19 mouse cellular contexts compared by ENCODE assay signal in genomic region chr1:174701835-174702234, GRCm38 (mm10).
DNase-seq lines count a peak whose midpoint lies in the region; ATAC-seq lines count a peak whose summit lies in the region.
"Had no signal": no experiment of that assay in that cellular context is flagged by ENCODE, and none has a peak within 500 bp of the region (broad histone marks: within the 10 kb centered on the region; RNA-seq: fewer than 3 reads in every experiment).

No protein-coding gene starts in this region.

- no peaks in the 10 kb centered on the region for H3K36me3 ChIP-seq in limb, embryonic 12.5 days
- no peaks in the 10 kb centered on the region for H3K36me3 ChIP-seq in limb, embryonic 10.5 days
- no peaks in the 10 kb centered on the region for H3K36me3 ChIP-seq in limb, embryonic 13.5 days
- H3K36me3 ChIP-seq: heart, embryonic 13.5 days; stomach, embryonic 15.5 days had no signal

- H3K9ac ChIP-seq in limb, embryonic 12.5 days (replicated peaks): no peak overlapping the region
- H3K9ac ChIP-seq in limb, embryonic 13.5 days: no peak overlapping the region
- H3K9ac ChIP-seq: heart, embryonic 13.5 days; stomach, embryonic 15.5 days had no signal

- no peaks in the 10 kb centered on the region for H3K9me3 ChIP-seq in limb, embryonic 12.5 days
- no peaks in the 10 kb centered on the region for H3K9me3 ChIP-seq in limb, embryonic 10.5 days (replicated peaks)
- no peaks in the 10 kb centered on the region for H3K9me3 ChIP-seq in limb, embryonic 13.5 days
- H3K9me3 ChIP-seq: heart, embryonic 13.5 days; stomach, embryonic 15.5 days had no signal

- H3K27ac ChIP-seq in limb, embryonic 12.5 days: no peak overlapping the region
- H3K27ac ChIP-seq in limb, embryonic 10.5 days: no peak overlapping the region
- no peak overlapping the region for H3K27ac ChIP-seq in limb, embryonic 13.5 days
- H3K27ac ChIP-seq: heart, embryonic 13.5 days; stomach, embryonic 15.5 days had no signal

- H3K4me1 ChIP-seq in limb, embryonic 12.5 days (replicated peaks): 0 out of 2 replicates have a peak, but pooled peaks cover 5% of the 10 kb centered on the region
- H3K4me1 ChIP-seq in limb, embryonic 10.5 days: no peaks in the 10 kb centered on the region
- peaks cover 14% of the 10 kb centered on the region for H3K4me1 ChIP-seq in limb, embryonic 13.5 days
- H3K4me1 ChIP-seq: heart, embryonic 13.5 days; stomach, embryonic 15.5 days had no signal

- H3K4me2 ChIP-seq in limb, embryonic 12.5 days: no peak overlapping the region
- no peak overlapping the region for H3K4me2 ChIP-seq in limb, embryonic 13.5 days (replicated peaks)
- H3K4me2 ChIP-seq: heart, embryonic 13.5 days; liver, embryonic 11.5 days; stomach, embryonic 15.5 days had no signal

- 69% methylated on average over 5 of the region's 5 CpGs for WGBS in limb, embryonic 12.5 days
- WGBS in limb, embryonic 10.5 days: 92% methylated on average over 5 of the region's 5 CpGs
- WGBS in limb, embryonic 13.5 days: 59% methylated on average over 5 of the region's 5 CpGs

- peak; percentile 81; the same call in 1 of the 2 replicates for ATAC-seq in limb, embryonic 12.5 days (ENCODE audit: insufficient number of reproducible peaks, insufficient read depth, low FRiP score, low TSS enrichment, low read depth)
- ATAC-seq in limb, embryonic 13.5 days (ENCODE audit: low FRiP score, low read depth): peak; percentile 86
- ATAC-seq: intestine, postnatal 0 days; Patski had no signal

- H3K4me3 ChIP-seq in limb, embryonic 12.5 days (replicated peaks): no peak overlapping the region
- no peak overlapping the region for H3K4me3 ChIP-seq in limb, embryonic 10.5 days
- no peak overlapping the region for H3K4me3 ChIP-seq in limb, embryonic 13.5 days
- H3K4me3 ChIP-seq: heart, embryonic 13.5 days; stomach, embryonic 15.5 days had no signal

- DNase-seq in embryo, embryonic 11 days: peak; percentile 13
- DNase-seq in embryo, embryonic 10.5 days (ENCODE audit: low spot score): no peak
- no peak for DNase-seq in limb, embryonic 10.5 days (ENCODE audit: low spot score)
- DNase-seq in Muller cell, postnatal 12 days (ENCODE audit: inconsistent ontology term): peak; percentile 33
- DNase-seq in adrenal gland, adult 18-20 months (ENCODE audit: low spot score in 2 of 2): no peak
- DNase-seq in cerebellum, adult 18-20 months: no peak
- DNase-seq: cerebellum, adult 11-12 months; heart, postnatal 4 days; kidney, postnatal 10 days; lung, postnatal 10 days; spleen, adult 18-20 months; thymus, postnatal 25 days had no signal

- H3K27me3 ChIP-seq in limb, embryonic 12.5 days: no peaks in the 10 kb centered on the region
- H3K27me3 ChIP-seq in limb, embryonic 10.5 days (ENCODE audit: low read depth, poor library complexity, severe bottlenecking): no peaks in the 10 kb centered on the region
- no peaks in the 10 kb centered on the region for H3K27me3 ChIP-seq in limb, embryonic 13.5 days
- H3K27me3 ChIP-seq: heart, embryonic 13.5 days; Patski; stomach, embryonic 15.5 days had no signal

Comparison
In these comparisons a context has a peak if more than half of its experiments do, and no peak if none do; other contexts are left out.
1. DNase-seq: peak in embryo, embryonic 11 days (single experiment) and Muller cell, postnatal 12 days (single experiment); none in embryo, embryonic 10.5 days (single experiment), limb, embryonic 10.5 days (single experiment), adrenal gland, adult 18-20 months (0 of 2) and cerebellum, adult 18-20 months (0 of 2).